Mouse (Mus musculus): ENCODE data around the gene Sphk2. TPM values are rescaled to one million over a fixed set of nuclear protein-coding genes. Genes with fewer than 3 reads are reported as not detected.
A peak's percentile ranks its signal among the peaks of the same experiment; 100 is the strongest.

The Sphk2 gene
- polyA plus RNA-seq, 1 experiment from 2014 or later = 43.4 TPM

GRCm38 (mm10) chr7:45744387-45744786 lies 26.6 kb upstream of the Sphk2 start:
- Histone ChIP-seq H3K36me3 (no peaks in the 10 kb centered on the region), H3K27me3 (no peaks in the 10 kb centered on the region), H3K9ac (no peak overlapping the region), H3K4me3 (replicated peaks) (no peak overlapping the region), H3K9me3 (replicated peaks) (no peaks in the 10 kb centered on the region), H3K4me1 (0 out of 2 replicates have a peak, but pooled peaks cover 5% of the 10 kb centered on the region), H3K4me2 (replicated peaks) (no peak overlapping the region), H3K27ac (replicated peaks) (no peak overlapping the region)
- ATAC-seq (ENCODE audit: insufficient number of reproducible peaks, low FRiP score, low TSS enrichment, low read depth) = no peak
- 22% methylated on average over 2 of the region's 2 CpGs for WGBS

DNA sequence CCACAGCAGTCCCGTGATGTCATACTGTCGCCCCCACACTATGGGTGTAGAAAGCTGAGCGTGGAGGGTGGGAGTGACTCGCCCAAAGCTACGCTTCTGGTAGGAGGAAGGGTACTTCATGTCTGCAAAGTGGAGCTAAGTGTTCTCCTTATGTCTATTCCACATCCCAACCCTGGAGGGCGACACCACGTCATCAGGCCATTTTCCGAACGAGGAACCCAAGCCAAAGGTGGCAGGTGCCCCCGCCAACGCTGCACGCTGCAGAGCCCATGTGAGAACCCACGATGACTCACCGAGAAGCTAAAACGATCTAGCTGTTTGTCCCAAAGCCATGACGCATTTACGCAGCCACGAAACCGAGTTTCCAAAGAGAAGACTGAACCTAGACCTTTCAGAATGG lies 24.5 kb upstream of the Sphk2 start:
- Histone ChIP-seq H3K27me3 (no peaks in the 10 kb centered on the region), H3K4me2 (replicated peaks) (peak overlapping the region; percentile 43), H3K4me1 (0 out of 2 replicates have a peak, but pooled peaks cover 5% of the 10 kb centered on the region), H3K9ac (no peak overlapping the region), H3K9me3 (replicated peaks) (no peaks in the 10 kb centered on the region), H3K27ac (replicated peaks) (no peak overlapping the region), H3K36me3 (no peaks in the 10 kb centered on the region), H3K4me3 (replicated peaks) (peak overlapping the region; percentile 32)
- ATAC-seq (ENCODE audit: insufficient number of reproducible peaks, low FRiP score, low TSS enrichment, low read depth) = 0 out of 2 replicates have a peak, but pooled peaks have one; percentile 8
- WGBS = 23% methylated on average over 19 of the region's 19 CpGs

DNA sequence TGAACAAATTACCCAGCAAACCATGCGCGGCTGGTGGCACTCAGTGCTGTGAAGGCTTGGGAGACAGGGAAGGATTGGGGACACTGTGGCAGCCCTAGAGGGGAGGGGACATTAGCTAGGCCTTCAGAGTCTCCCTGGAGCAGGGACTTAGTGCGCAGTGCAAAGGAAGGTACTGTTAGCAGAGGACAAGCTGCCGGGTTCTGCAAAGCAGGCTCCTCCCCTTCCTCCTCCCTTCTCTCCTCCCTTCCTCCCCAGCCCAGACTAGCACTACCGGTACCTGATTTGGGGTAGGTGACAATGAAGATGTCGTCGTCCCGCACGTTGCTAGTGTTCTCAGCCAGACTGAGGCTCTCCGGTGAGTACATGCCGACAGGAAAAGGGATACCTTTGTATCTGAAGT lies 24.0 kb upstream of the Sphk2 start:
- peak; percentile 25; the same call in 1 of the 2 replicates for ATAC-seq (ENCODE audit: insufficient number of reproducible peaks, low FRiP score, low TSS enrichment, low read depth)
- Histone ChIP-seq H3K9ac (no peak overlapping the region), H3K4me2 (replicated peaks) (peak overlapping the region; percentile 43)

GRCm38 (mm10) chr7:45741308-45741707 lies 23.5 kb upstream of the Sphk2 start:
- Histone ChIP-seq H3K4me3 (replicated peaks) (no peak overlapping the region), H3K9ac (no peak overlapping the region), H3K4me2 (replicated peaks) (no peak overlapping the region; the same call in 1 of the 2 replicates), H3K27ac (replicated peaks) (no peak overlapping the region), H3K27me3 (no peaks in the 10 kb centered on the region), H3K36me3 (no peaks in the 10 kb centered on the region), H3K9me3 (replicated peaks) (no peaks in the 10 kb centered on the region), H3K4me1 (0 out of 2 replicates have a peak, but pooled peaks cover 5% of the 10 kb centered on the region)
- no peak for ATAC-seq (ENCODE audit: insufficient number of reproducible peaks, low FRiP score, low TSS enrichment, low read depth)
- 84% methylated on average over 12 of the region's 12 CpGs for WGBS

More for the DNA sequence above, 24.0 kb upstream of the Sphk2 start:
- no peak overlapping the region for H3K27ac ChIP-seq (replicated peaks)
- H3K9me3 ChIP-seq (replicated peaks) = no peaks in the 10 kb centered on the region
- no peaks in the 10 kb centered on the region for H3K27me3 ChIP-seq
- WGBS = 27% methylated on average over 11 of the region's 11 CpGs
- H3K4me3 ChIP-seq (replicated peaks) = peak overlapping the region; percentile 32
- H3K36me3 ChIP-seq = no peaks in the 10 kb centered on the region
- H3K4me1 ChIP-seq = 0 out of 2 replicates have a peak, but pooled peaks cover 5% of the 10 kb centered on the region

DNA sequence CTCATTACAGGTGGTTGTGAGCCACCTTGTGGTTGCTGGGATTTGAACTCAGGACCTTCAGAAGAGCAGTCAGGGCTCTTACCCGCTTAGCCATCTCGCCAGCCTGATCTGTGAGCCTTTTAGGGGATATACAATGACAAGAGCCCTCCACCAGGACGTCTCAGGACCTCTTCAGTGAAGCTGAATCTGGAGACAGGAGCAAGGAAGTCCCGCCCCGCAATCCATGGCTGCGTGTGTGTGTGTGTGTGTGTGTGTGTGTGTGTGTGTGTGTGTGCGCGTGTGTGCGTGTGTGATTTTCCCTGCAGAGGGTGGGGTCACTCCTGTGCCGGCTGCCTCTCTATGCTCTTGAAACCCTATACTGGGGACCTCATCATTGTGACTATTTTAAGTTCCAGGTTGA lies 22.0 kb upstream of the Sphk2 start:
- no peaks in the 10 kb centered on the region for H3K36me3 ChIP-seq
- H3K27ac ChIP-seq (replicated peaks) = no peak overlapping the region
- no peak for ATAC-seq (ENCODE audit: insufficient number of reproducible peaks, low FRiP score, low TSS enrichment, low read depth)
- no peaks in the 10 kb centered on the region for H3K27me3 ChIP-seq
- no peak overlapping the region for H3K4me2 ChIP-seq (replicated peaks)
- no peak overlapping the region for H3K9ac ChIP-seq
- H3K4me3 ChIP-seq (replicated peaks) = no peak overlapping the region
- H3K4me1 ChIP-seq = 0 out of 2 replicates have a peak, but pooled peaks cover 5% of the 10 kb centered on the region
- no peaks in the 10 kb centered on the region for H3K9me3 ChIP-seq (replicated peaks)
- 55% methylated on average over 10 of the region's 10 CpGs for WGBS

- ATAC-seq (ENCODE audit: insufficient number of reproducible peaks, low FRiP score, low TSS enrichment, low read depth) = peak; percentile 61; the same call in 1 of the 2 replicates
- Histone ChIP-seq H3K9ac (no peak overlapping the region), H3K4me3 (replicated peaks) (no peak overlapping the region), H3K4me2 (replicated peaks) (no peak overlapping the region), H3K36me3 (no peaks in the 10 kb centered on the region), H3K9me3 (replicated peaks) (no peaks in the 10 kb centered on the region), H3K4me1 (0 out of 2 replicates have a peak, but pooled peaks cover 5% of the 10 kb centered on the region), H3K27ac (replicated peaks) (no peak overlapping the region), H3K27me3 (no peaks in the 10 kb centered on the region)
- WGBS = 6% methylated on average over 9 of the region's 9 CpGs
These were observed 21.5 kb upstream of the Sphk2 start for GRCm38 (mm10) chr7:45739162-45739763.

- 75% methylated on average over 5 of the region's 5 CpGs for WGBS
- no peaks in the 10 kb centered on the region for H3K9me3 ChIP-seq (replicated peaks)
- no peak overlapping the region for H3K9ac ChIP-seq
- H3K4me2 ChIP-seq (replicated peaks) = no peak overlapping the region
- H3K4me1 ChIP-seq = peaks cover 13% of the 10 kb centered on the region
- H3K27me3 ChIP-seq = no peaks in the 10 kb centered on the region
- no peak overlapping the region for H3K4me3 ChIP-seq (replicated peaks)
- H3K36me3 ChIP-seq = 0 out of 2 replicates have a peak, but pooled peaks cover 4% of the 10 kb centered on the region
- no peak overlapping the region for H3K27ac ChIP-seq (replicated peaks)
- ATAC-seq (ENCODE audit: insufficient number of reproducible peaks, low FRiP score, low TSS enrichment, low read depth) = no peak
These were observed 15.7 kb upstream of the Sphk2 start for GRCm38 (mm10) chr7:45733477-45733876.

DNA sequence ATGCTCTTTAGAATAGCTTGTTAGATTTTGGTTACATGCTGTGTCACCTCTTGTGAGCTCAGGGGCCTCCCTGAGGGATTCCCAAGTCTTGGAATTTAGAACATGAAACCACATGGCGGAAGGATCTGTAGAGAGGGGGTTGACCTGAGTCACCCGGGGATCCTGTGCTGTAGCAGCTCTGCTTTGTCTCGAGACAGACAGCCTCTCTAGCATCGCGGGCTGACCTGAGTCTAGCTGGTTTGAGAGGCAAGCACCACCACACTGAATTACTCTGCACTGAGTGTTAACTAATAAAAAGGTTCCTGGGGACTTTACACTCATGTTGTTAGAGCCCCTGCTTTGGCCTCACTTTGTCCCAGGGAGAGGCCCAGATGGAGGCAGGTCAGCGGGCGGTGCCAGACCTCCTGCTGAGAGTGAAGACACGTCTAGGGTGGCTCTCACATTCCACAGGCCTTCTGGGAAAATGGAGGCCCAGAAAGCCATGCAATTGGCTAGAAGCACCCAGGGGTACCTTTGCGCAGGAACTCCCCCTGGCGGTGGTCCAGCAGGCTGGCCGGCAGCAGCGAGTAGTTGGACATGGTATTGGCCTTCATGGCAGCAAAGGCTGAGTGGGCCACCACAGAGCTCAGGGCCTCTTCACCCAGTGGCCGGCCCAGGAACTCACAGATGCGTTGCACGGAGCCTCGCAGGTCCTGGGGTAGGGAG lies 13.1 kb upstream of the Sphk2 start:
- WGBS = 16% methylated on average over 16 of the region's 16 CpGs
- Histone ChIP-seq H3K9ac (no peak overlapping the region), H3K36me3 (peaks cover 22% of the 10 kb centered on the region), H3K27ac (replicated peaks) (peak overlapping the region; percentile 25; the same call in 1 of the 2 replicates), H3K4me3 (replicated peaks) (no peak overlapping the region), H3K9me3 (replicated peaks) (no peaks in the 10 kb centered on the region), H3K4me2 (replicated peaks) (no peak overlapping the region), H3K27me3 (no peaks in the 10 kb centered on the region), H3K4me1 (peaks cover 13% of the 10 kb centered on the region)
- ATAC-seq (ENCODE audit: insufficient number of reproducible peaks, low FRiP score, low TSS enrichment, low read depth) = no peak

DNA sequence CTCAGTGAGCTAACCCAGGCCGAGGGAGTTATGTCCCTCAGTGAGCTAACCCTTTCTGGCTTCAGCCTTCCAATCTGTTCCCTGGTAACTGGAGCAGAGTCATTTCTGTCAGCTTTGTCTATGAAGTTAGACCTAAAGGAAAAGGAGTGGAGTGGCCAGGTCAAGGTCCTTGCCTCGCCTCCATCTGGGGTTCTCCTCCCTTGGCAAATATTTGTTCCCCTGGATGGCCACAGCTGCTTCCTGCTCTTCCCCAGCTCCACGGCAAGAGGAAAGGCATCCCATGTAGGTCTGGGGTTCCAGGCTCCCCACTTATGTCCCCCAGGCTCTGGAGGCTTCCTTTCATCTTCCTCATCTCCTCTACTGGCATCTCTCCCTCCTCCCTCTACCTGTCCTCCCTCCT lies 9.8 kb upstream of the Sphk2 start:
- Histone ChIP-seq H3K27me3 (no peaks in the 10 kb centered on the region), H3K36me3 (peaks cover 52% of the 10 kb centered on the region), H3K27ac (replicated peaks) (no peak overlapping the region), H3K4me2 (replicated peaks) (no peak overlapping the region), H3K9ac (no peak overlapping the region), H3K4me1 (peaks cover 13% of the 10 kb centered on the region), H3K9me3 (replicated peaks) (no peaks in the 10 kb centered on the region), H3K4me3 (replicated peaks) (no peak overlapping the region)
- no peak for ATAC-seq (ENCODE audit: insufficient number of reproducible peaks, low FRiP score, low TSS enrichment, low read depth)
- 77% methylated on average over 3 of the region's 3 CpGs for WGBS

GRCm38 (mm10) chr7:45726419-45726818 lies 8.6 kb upstream of the Sphk2 start:
- WGBS = 91% methylated on average over 10 of the region's 10 CpGs
- Histone ChIP-seq H3K36me3 (peaks cover 64% of the 10 kb centered on the region), H3K27ac (replicated peaks) (no peak overlapping the region)

GRCm38 (mm10) chr7:45725713-45726112 lies 7.9 kb upstream of the Sphk2 start, which contains the start of gene Spaca4:
TSS of gene Spaca4 (minus strand) at chr7:45725813.
- H3K9ac ChIP-seq = no peak within 1 kb of the TSS

More at GRCm38 (mm10) chr7:45726419-45726818, 8.6 kb upstream of the Sphk2 start:
- peaks cover 13% of the 10 kb centered on the region for H3K4me1 ChIP-seq
- H3K4me2 ChIP-seq (replicated peaks) = no peak overlapping the region
- ATAC-seq (ENCODE audit: insufficient number of reproducible peaks, low FRiP score, low TSS enrichment, low read depth) = no peak
- H3K27me3 ChIP-seq = no peaks in the 10 kb centered on the region
- H3K9me3 ChIP-seq (replicated peaks) = no peaks in the 10 kb centered on the region
- H3K9ac ChIP-seq = no peak overlapping the region
- H3K4me3 ChIP-seq (replicated peaks) = no peak overlapping the region

More at GRCm38 (mm10) chr7:45725713-45726112, 7.9 kb upstream of the Sphk2 start, which contains the start of gene Spaca4:
- ATAC-seq (ENCODE audit: insufficient number of reproducible peaks, low FRiP score, low TSS enrichment, low read depth) = no peak
- no peaks in the 10 kb centered on the region for H3K27me3 ChIP-seq
- no peak within 1 kb of the TSS for H3K27ac ChIP-seq (replicated peaks)
- H3K4me1 ChIP-seq = peaks cover 7% of the 10 kb centered on the region
- H3K36me3 ChIP-seq = peaks cover 70% of the 10 kb centered on the region
- H3K4me3 ChIP-seq (replicated peaks) = no peak within 1 kb of the TSS
- H3K9me3 ChIP-seq (replicated peaks) = no peaks in the 10 kb centered on the region
- WGBS = 92% methylated on average over 11 of the region's 11 CpGs
- H3K4me2 ChIP-seq (replicated peaks) = no peak within 1 kb of the TSS

Measured in embryonic facial prominence, embryonic 15.5 days (tissue).